Mouse (Mus musculus) adrenal gland, postnatal 14 days (tissue): ENCODE results near the gene Foxp1. TPM values are rescaled to one million over a fixed set of nuclear protein-coding genes. Genes with fewer than 3 reads are reported as not detected.

ENCODE experiments used
- DNase-seq: peaks from one replicate; pipeline ENCODE4 v3.0.0; 2021; ENCODE audit warnings: mixed read lengths
- total RNA-seq: library from RNA; stranded (reverse); gene quantifications from 2 replicates; pipeline ENCODE4 v1.2.3, GENCODE M21; 2021

The Foxp1 gene
- total RNA-seq, 1 experiment from 2014 or later = 46.4 TPM

DNA sequence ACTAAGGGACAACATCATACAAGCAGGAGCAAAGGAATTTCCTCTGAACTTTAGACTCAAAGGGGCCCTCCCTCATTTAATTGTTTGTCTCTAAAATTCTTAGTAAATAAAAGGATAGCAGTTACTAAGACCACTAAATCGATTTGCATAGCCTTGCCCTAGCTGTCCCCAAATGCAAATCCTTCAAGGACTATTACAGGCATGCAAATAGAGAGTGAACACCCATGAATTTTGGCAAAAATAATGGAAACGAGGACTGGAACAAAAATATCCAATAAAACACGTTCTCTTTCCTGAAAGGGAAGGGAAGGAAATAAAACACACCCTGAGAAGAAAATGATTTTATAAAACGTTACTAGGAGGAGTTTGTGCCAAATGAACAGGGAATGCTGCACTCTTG, 390.7 kb downstream of the Foxp1 start:
- DNase-seq = no peak

DNA sequence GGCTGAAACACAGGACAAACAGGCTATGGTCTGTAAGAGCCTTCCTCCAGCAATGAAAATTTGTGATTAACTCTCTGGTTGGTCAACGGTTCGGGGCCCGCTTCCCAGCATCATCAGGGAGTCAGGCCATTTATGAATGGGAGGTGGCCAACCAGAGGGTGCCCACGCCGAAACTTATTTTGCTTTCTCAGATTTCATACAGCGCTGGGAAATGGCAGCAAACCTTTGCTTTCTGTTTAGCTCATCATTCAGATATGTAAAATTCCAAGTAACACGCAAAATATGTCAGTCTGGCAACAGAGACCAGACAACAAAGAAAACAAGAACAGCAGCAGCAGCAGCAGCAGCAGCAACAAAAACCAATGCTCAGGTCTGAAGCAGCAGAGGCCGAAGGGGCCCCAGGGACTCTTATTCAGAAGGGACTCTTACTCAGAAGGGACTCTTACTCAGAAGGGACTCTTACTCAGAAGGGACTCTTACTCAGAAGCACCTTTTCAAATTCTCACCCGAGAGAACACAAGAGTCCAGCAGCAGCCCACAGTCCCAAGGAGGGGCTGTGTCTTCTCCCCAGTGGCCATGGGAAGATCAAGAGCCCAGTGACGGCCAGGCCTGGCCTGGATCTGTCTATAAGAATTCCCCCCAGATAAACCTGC, 391.6 kb downstream of the Foxp1 start:
- DNase-seq = peak; percentile 7

GRCm38 (mm10) chr6:99126717-99127116, 395.8 kb downstream of the Foxp1 start:
- no peak for DNase-seq

- DNase-seq = peak; percentile 32
Observed at GRCm38 (mm10) chr6:99120776-99121766, 401.4 kb downstream of the Foxp1 start.

- DNase-seq = no peak
Observed at GRCm38 (mm10) chr6:99118534-99118933, 404.0 kb downstream of the Foxp1 start.

GRCm38 (mm10) chr6:99117411-99117810, 405.1 kb downstream of the Foxp1 start:
- peak; percentile 67 for DNase-seq

DNA sequence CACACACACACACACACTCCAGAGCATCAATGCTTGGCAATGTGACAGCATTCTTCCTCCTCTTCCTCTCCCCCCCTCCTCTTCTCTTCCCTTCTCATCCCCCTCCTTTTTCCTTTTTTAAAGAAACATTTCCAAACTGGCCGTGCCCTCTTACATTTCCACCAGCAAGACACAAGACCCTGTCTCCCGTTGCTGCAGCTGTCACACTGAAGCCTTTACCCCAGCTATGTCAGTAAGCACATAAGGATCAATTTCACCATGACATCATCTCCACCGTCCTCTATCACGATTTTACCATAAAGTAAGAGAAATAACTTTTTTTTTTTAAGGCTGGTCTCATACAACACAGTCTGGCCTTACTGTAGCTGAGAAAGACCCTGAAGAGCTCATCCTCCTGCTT, 410.7 kb downstream of the Foxp1 start:
- no peak for DNase-seq

DNA sequence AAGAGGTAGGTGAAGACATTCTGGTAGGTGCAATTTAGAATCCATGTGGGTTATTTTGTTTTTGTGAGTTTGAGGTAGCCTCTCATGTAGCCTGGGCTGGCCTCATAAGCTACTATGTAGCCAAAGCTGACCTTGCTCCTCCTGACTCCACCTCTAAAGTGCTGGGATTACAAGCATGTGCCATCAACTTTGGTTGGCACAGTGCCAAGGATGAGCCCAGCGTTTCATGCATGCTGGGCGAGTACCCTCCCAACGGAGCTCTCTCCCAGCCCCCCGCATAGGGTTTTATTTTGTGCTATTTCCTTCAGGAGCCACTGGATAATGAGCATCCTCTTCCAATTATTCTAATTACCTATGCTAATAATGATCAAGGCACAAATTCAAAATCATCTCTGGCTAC, 414.1 kb downstream of the Foxp1 start:
- no peak for DNase-seq

GRCm38 (mm10) chr6:99107674-99108073, 414.8 kb downstream of the Foxp1 start:
- no peak for DNase-seq

DNA sequence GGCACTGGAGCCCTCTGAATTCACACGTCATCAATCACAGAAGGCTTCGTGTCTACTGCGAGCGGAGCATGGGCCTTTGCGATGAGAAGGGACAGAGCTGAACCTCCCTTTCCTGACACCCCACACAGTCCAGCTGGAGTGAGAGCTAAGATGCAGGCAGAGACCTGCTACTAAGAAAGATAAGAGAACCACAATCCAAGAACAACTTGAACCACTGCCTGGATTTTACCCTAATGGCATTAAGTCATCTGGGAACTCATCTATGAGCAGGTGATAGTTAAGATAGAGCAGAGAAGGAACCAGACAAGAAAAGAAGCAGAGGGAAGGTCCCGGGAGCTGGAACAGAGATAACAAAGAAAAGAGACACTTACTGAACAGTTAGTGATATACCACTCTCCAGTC, 415.4 kb downstream of the Foxp1 start:
- DNase-seq = no peak

DNA sequence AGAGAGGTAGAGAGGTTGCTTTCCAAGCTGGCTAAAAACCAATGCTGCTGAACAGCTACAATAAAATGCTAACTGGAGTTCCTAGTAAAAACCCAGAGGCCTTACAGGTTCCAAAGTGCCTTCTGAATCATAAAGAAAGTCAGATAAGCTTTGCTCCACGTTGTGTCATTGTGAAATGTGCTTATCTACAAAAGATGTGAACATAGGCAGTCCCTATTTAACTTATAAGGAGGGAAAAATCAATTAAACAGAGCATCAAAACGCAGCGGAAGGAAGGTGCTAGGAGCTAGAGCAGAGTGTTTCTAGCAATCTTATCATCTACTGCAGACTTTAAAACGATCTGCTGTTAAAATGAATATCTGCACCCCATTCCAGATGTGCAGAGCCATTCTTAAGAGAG, 416.5 kb downstream of the Foxp1 start:
- DNase-seq = no peak

- no peak for DNase-seq
Observed at GRCm38 (mm10) chr6:99104446-99104845, 418.1 kb downstream of the Foxp1 start.

DNA sequence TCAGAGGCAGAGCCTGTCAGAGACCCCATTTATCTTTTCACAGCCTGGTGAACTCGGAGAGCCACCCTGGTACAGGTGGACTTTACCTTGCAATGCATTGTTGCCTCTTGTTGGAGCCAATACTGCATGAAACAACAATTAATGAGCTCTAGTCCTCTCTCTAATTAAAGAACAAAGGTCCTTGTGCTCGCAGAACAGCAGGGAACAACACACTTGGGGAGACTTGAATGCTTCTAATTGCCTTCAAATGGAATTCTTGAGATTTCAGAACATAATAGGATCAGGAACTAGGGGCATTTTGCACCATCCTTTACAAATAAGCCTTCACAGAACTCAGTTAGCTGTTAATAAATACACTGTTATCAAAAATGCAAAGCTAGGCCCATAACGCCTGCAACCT, 418.6 kb downstream of the Foxp1 start:
- DNase-seq = no peak

DNA sequence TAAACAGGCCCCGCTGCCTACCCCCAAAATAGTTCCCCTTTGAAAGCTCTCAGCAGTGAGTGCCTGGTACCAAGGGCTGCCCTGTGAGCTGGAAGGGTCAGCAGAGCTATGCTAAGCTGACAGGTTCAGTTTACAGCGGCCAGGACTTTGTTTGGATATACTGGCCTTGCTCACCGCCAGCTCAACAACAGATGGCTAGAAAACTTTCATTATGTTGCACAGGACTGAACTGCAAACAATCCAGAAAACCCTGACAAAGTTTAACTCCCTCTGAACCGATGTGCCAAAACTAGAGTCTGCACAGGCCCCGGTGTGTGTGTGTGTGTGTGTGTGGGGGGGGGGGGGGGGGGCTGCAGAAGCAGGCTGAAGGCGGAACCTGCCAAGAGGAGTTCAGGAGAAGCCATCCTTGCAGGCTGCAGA, 421.0 kb downstream of the Foxp1 start:
- DNase-seq = peak; percentile 8

- DNase-seq = no peak
Observed at GRCm38 (mm10) chr6:99100331-99100730, 422.2 kb downstream of the Foxp1 start.

- no peak for DNase-seq
Observed at GRCm38 (mm10) chr6:99099781-99100180, 422.7 kb downstream of the Foxp1 start.

GRCm38 (mm10) chr6:99097191-99097590, 425.3 kb downstream of the Foxp1 start:
- DNase-seq = no peak

- no peak for DNase-seq
Observed at GRCm38 (mm10) chr6:99096776-99097166, 425.8 kb downstream of the Foxp1 start.

DNA sequence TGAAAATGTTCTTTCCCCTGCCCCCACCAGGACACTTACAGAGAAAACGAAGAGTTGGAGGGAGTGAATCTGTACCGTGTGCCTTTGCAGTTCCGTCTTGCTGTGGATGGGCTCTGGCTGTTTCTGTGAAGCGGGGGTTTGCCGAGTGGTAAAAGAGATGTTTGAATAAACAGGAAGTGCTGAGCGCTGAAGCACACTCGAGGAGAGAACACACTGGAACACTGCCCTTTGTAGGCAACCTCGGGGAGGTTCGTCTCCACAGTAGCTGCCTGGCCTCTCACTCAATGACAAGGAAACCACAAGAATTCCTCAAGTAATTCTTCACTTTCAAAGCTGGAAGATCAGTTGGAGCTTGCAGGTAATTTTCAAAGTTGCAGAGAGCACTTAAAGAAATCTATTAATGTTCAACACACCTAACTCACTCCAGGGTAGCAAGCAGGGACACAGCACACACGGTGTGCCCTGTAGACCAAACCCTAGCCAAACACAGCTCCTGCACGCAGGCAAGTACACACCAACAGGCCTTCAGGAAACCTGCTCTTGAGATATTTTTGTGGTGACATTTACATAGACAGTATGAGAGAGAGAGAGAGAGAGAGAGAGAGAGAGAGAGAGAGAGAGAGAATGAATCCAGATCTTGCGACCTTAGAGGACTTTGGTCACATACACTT, 426.3 kb downstream of the Foxp1 start:
- peak; percentile 64 for DNase-seq

- DNase-seq = peak; percentile 44
Observed at GRCm38 (mm10) chr6:99095185-99096104, 427.1 kb downstream of the Foxp1 start.

DNA sequence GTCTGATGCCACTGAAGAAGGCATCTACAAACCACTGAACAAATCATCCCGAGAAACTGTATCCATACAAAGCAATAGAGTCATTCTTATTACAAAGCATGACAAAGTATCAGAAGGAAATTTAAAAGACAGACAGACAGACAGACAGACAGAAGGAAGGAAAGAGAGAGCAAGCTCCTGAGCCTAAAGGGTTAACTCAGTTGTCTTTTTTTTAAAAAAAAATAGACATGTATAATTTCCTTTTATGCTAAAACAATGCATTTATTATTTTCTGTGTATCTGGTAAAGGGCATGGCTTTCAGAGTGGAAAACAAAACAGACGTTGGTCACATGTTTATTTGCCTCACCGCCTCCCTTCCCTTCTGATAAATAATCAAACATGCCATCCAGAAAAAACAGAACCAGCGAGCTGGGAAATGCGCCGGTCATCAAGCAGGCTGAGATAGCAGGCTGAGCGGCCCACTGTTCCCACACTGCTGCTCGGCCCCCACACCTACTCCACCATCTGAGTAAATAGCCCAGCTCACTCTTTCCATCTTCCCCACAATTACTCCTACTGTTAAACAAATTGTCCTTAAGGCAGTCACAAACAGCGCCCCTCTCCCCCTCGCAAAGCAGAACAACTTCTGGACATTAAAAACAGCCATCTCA, 428.1 kb downstream of the Foxp1 start:
- DNase-seq = peak; percentile 15
